9 mouse cellular contexts compared by ENCODE assay signal in genomic region chr5:52476292-52476701, GRCm38 (mm10). TPM values are rescaled to one million over a fixed set of nuclear protein-coding genes. Genes with fewer than 3 reads are reported as not detected.
DNase-seq lines count a peak whose midpoint lies in the region; ATAC-seq lines count a peak whose summit lies in the region.
"Had no signal": no experiment of that assay in that cellular context is flagged by ENCODE, and none has a peak within 500 bp of the region (broad histone marks: within the 10 kb centered on the region; RNA-seq: fewer than 3 reads in every experiment).

No protein-coding gene starts in this region.

- H3K36me3 ChIP-seq in hindbrain, embryonic 16.5 days (ENCODE audit: control insufficient read depth, insufficient read depth, low read length) = no peaks in the 10 kb centered on the region

- no peaks in the 10 kb centered on the region for H3K27me3 ChIP-seq in hindbrain, embryonic 16.5 days (replicated peaks; ENCODE audit: control insufficient read depth, insufficient read depth, low read length)

- 0 out of 2 replicates have a peak, but pooled peaks cover 3% of the 10 kb centered on the region for H3K9me3 ChIP-seq in hindbrain, embryonic 16.5 days (ENCODE audit: control insufficient read depth, low read length)

- peak; percentile 95 for ATAC-seq in common myeloid progenitor, adult 5-6 weeks (replicated peaks; ENCODE audit: low read depth, poor library complexity, severe bottlenecking)
- ATAC-seq in hindbrain, embryonic 16.5 days = peak; percentile 91

- peak overlapping the region; percentile 42 for H3K4me3 ChIP-seq in hindbrain, embryonic 16.5 days (ENCODE audit: low read length)

- H3K4me2 ChIP-seq in hindbrain, embryonic 16.5 days (ENCODE audit: low read length) = peak overlapping the region; percentile 60

- peak overlapping the region; percentile 49 for H3K9ac ChIP-seq in hindbrain, embryonic 16.5 days (ENCODE audit: low read depth, low read length)

- peak; percentile 86 for DNase-seq in ZHBTc4 (ENCODE audit: low read depth, low spot score)
- peak; percentile 55 to 57 for DNase-seq in gastrocnemius, adult 8-10 months (ENCODE audit: low spot score in 2 of 2)
- peak; percentile 51 for DNase-seq in left cerebral cortex, adult 11 months (ENCODE audit: low spot score)
- peak; percentile 88 for DNase-seq in lung, postnatal 25 days (ENCODE audit: low spot score)
- peak; percentile 62 for DNase-seq in retina, postnatal 7 days (ENCODE audit: low read depth, low spot score)
- peak; percentile 47 for DNase-seq in thymus, postnatal 4 days

- WGBS in hindbrain, embryonic 16.5 days = under 1% methylated on average over 23 of the region's 23 CpGs

- peak overlapping the region; percentile 67 for H3K27ac ChIP-seq in hindbrain, embryonic 16.5 days (ENCODE audit: low read depth, low read length)

- peaks cover 14% of the 10 kb centered on the region for H3K4me1 ChIP-seq in hindbrain, embryonic 16.5 days (ENCODE audit: control insufficient read depth, insufficient read depth, low read depth, low read length)

RNA-seq across cellular contexts. Expression of gene Ccdc149, which starts 5.0 kb away (rescaled TPM):
- 1.1 TPM in 1 of 2 replicates, not detected in the other for total RNA-seq in common myeloid progenitor, adult 5-6 weeks (2017)
- total RNA-seq in gastrocnemius, adult 8-10 months (2022) = 1 to 10 TPM in 2 of 4 experiments, under 1 TPM in 2; 0.41 to 1.7 (median 1.2) TPM
- 15.0 and 15.4 TPM in 2 replicates for polyA plus RNA-seq in hindbrain, embryonic 16.5 days (2015; fragmentation: Nextera tagmentation; extraction: Ambion mirVana)
- total RNA-seq: MEL had no signal

Comparison
In these comparisons a context has a peak if more than half of its experiments do, and no peak if none do; other contexts are left out.
1. Peak in every context shown above with its lines: DNase-seq, ATAC-seq, H3K4me3 ChIP-seq and H3K27ac ChIP-seq.